Mouse (Mus musculus): ENCODE data around the gene Galt. TPM values are rescaled to one million over a fixed set of nuclear protein-coding genes. Genes with fewer than 3 reads are reported as not detected.
A peak's percentile ranks its signal among the peaks of the same experiment; 100 is the strongest.

Gene Galt
- polyA plus RNA-seq, 1 experiment from 2014 or later, result 22.5 TPM

DNA sequence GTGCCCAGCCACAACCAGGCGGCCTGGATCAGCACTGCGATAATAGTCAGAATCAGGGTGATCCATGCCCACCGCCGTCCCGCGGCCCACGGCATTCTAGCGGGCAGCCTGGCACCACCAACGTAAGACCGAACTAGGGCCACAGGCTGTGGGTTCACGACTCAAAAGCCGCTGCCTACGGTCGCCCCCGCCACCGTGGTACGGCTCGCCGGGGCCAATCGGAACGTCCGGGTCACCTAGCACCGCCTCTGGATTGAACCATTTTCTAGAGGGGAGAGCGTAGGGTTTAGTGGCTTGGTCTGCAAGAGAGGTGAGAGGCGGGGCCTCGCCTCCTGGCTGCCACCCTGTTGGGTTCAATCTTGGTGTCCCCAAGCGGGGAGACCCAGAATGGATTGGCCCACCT lies 13.9 kb upstream of the Galt start:
- Histone ChIP-seq H3K36me3 (peaks cover 13% of the 10 kb centered on the region), H3K4me2 (peak overlapping the region; percentile 97), H3K4me3 (replicated peaks) (peak overlapping the region; percentile 72), H3K27ac (peak overlapping the region; percentile 72), H3K9me3 (replicated peaks) (peaks cover 4% of the 10 kb centered on the region; the same call in 1 of the 2 replicates), H3K4me1 (replicated peaks) (peaks cover 25% of the 10 kb centered on the region), H3K27me3 (no peaks in the 10 kb centered on the region), H3K9ac (peak overlapping the region; percentile 77)
- under 1% methylated on average over 27 of the region's 27 CpGs for WGBS (ENCODE audit: insufficient replicate concordance)
- ATAC-seq (ENCODE audit: low read depth), result peak; percentile 94
- peak; percentile 90 for DNase-seq

GRCm38 (mm10) chr4:41744131-41744530 lies 10.9 kb upstream of the Galt start:
- no peak overlapping the region for H3K9ac ChIP-seq
- H3K27me3 ChIP-seq, result no peaks in the 10 kb centered on the region
- no peak overlapping the region for H3K27ac ChIP-seq
- H3K4me3 ChIP-seq (replicated peaks), result no peak overlapping the region
- H3K36me3 ChIP-seq, result peaks cover 3% of the 10 kb centered on the region
- DNase-seq (no peak), ATAC-seq (ENCODE audit: low read depth) (no peak)
- peaks cover 25% of the 10 kb centered on the region for H3K4me1 ChIP-seq (replicated peaks)
- 48% methylated on average over 2 of the region's 2 CpGs for WGBS (ENCODE audit: insufficient replicate concordance)
- H3K9me3 ChIP-seq (replicated peaks), result peaks cover 6% of the 10 kb centered on the region; the same call in 1 of the 2 replicates
- H3K4me2 ChIP-seq, result no peak overlapping the region

- Histone ChIP-seq H3K36me3 (no peaks in the 10 kb centered on the region), H3K4me2 (no peak overlapping the region), H3K9ac (no peak overlapping the region), H3K4me1 (replicated peaks) (peaks cover 18% of the 10 kb centered on the region), H3K27me3 (no peaks in the 10 kb centered on the region), H3K4me3 (replicated peaks) (no peak overlapping the region), H3K27ac (no peak overlapping the region), H3K9me3 (replicated peaks) (peaks cover 6% of the 10 kb centered on the region; the same call in 1 of the 2 replicates)
- DNase-seq (no peak), ATAC-seq (ENCODE audit: low read depth) (no peak)
- 58% methylated on average over 1 of the region's 1 CpGs for WGBS (ENCODE audit: insufficient replicate concordance)
These were observed 10.0 kb upstream of the Galt start for GRCm38 (mm10) chr4:41745021-41745420.

GRCm38 (mm10) chr4:41755338-41756305 lies 594 bp downstream of the Galt start, which contains the start of gene Sigmar1:
Sigmar1 (minus strand) TSS chr4:41756157.
- peak; percentile 81 for ATAC-seq (ENCODE audit: low read depth)
- under 1% methylated on average over 57 of the region's 57 CpGs for WGBS (ENCODE audit: insufficient replicate concordance)

GRCm38 (mm10) chr4:41756440-41756839 lies 1.4 kb downstream of the Galt start:
- H3K4me1 ChIP-seq (replicated peaks), result peaks cover 42% of the 10 kb centered on the region
- DNase-seq, result no peak
- no peaks in the 10 kb centered on the region for H3K9me3 ChIP-seq (replicated peaks)
- peak overlapping the region; percentile 92 for H3K4me2 ChIP-seq
- ATAC-seq (ENCODE audit: low read depth), result no peak
- 69% methylated on average over 8 of the region's 8 CpGs for WGBS (ENCODE audit: insufficient replicate concordance)
- peak overlapping the region; percentile 78 for H3K4me3 ChIP-seq (replicated peaks)
- peak overlapping the region; percentile 83 for H3K9ac ChIP-seq
- no peak overlapping the region for H3K27ac ChIP-seq
- peaks cover 19% of the 10 kb centered on the region; the same call in 1 of the 2 replicates for H3K36me3 ChIP-seq
- H3K27me3 ChIP-seq, result no peaks in the 10 kb centered on the region

More at GRCm38 (mm10) chr4:41755338-41756305, 594 bp downstream of the Galt start, which contains the start of gene Sigmar1:
- H3K4me2 ChIP-seq, result peak within 1 kb of the TSS; percentile 92
- peaks cover 34% of the 10 kb centered on the region for H3K4me1 ChIP-seq (replicated peaks)
- H3K9me3 ChIP-seq (replicated peaks), result no peaks in the 10 kb centered on the region
- H3K9ac ChIP-seq, result peak within 1 kb of the TSS; percentile 83
- peak; percentile 86 for DNase-seq
- H3K4me3 ChIP-seq (replicated peaks), result peak within 1 kb of the TSS; percentile 78
- peaks cover 19% of the 10 kb centered on the region; the same call in 1 of the 2 replicates for H3K36me3 ChIP-seq
- 0 out of 2 replicates have a peak, but pooled peaks cover under 1% of the 10 kb centered on the region for H3K27me3 ChIP-seq
- peak within 1 kb of the TSS; percentile 88 for H3K27ac ChIP-seq

DNA sequence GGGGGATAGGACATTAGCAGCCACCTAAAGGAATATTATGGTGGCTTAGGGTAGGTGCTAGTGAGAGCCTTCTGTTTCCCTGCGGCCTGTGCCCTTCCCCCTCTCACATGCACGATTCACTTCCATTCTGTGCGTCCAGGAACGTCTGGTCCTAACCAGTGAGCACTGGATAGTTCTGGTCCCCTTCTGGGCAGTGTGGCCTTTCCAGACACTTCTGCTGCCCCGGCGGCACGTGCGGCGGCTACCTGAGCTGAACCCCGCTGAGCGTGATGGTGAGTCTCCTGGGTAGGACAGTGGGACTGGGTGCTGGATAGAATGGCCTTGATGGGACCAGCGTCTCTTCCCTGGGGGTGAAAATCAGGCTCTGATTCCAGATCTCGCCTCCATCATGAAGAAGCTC lies 2.3 kb downstream of the Galt start:
- WGBS (ENCODE audit: insufficient replicate concordance), result 85% methylated on average over 13 of the region's 13 CpGs
- DNase-seq (no peak), ATAC-seq (ENCODE audit: low read depth) (no peak)
- Histone ChIP-seq H3K27me3 (no peaks in the 10 kb centered on the region), H3K36me3 (peaks cover 19% of the 10 kb centered on the region; the same call in 1 of the 2 replicates), H3K9ac (no peak overlapping the region), H3K4me3 (replicated peaks) (no peak overlapping the region), H3K4me1 (replicated peaks) (peaks cover 51% of the 10 kb centered on the region), H3K4me2 (no peak overlapping the region), H3K9me3 (replicated peaks) (no peaks in the 10 kb centered on the region), H3K27ac (no peak overlapping the region)

GRCm38 (mm10) chr4:41758021-41758420 lies 3.0 kb downstream of the Galt start:
- Histone ChIP-seq H3K4me3 (replicated peaks) (no peak overlapping the region), H3K4me2 (no peak overlapping the region), H3K4me1 (replicated peaks) (peaks cover 56% of the 10 kb centered on the region), H3K27ac (no peak overlapping the region), H3K27me3 (no peaks in the 10 kb centered on the region), H3K9ac (no peak overlapping the region), H3K36me3 (peaks cover 19% of the 10 kb centered on the region; the same call in 1 of the 2 replicates), H3K9me3 (replicated peaks) (no peaks in the 10 kb centered on the region)
- no peak for DNase-seq
- no peak for ATAC-seq (ENCODE audit: low read depth)
- WGBS (ENCODE audit: insufficient replicate concordance), result 80% methylated on average over 11 of the region's 11 CpGs

DNA sequence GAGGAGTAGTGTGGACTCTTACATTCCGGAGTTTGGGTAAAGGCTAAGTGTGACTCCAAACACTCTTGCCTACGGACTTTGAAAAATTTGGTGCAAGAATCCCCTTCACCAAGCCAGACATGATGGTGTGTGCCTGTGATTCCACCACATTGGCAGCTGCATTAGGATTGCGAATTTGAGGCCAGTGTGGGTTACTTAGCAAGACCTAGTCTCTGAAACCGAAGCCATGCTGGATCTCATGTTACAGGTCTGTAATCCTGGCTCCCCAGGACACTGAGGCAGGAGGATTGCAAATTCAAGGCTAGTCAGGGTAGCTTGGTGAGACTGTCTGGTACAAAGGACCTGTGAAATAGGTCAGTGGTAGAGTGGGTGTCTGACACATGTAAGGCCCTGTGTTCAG lies 3.7 kb downstream of the Galt start:
- Histone ChIP-seq H3K4me2 (no peak overlapping the region), H3K36me3 (peaks cover 19% of the 10 kb centered on the region; the same call in 1 of the 2 replicates), H3K9ac (no peak overlapping the region), H3K27ac (peak overlapping the region; percentile 80), H3K4me3 (replicated peaks) (no peak overlapping the region), H3K9me3 (replicated peaks) (no peaks in the 10 kb centered on the region), H3K27me3 (no peaks in the 10 kb centered on the region), H3K4me1 (replicated peaks) (peaks cover 56% of the 10 kb centered on the region)
- WGBS (ENCODE audit: insufficient replicate concordance), result 85% methylated on average over 4 of the region's 4 CpGs
- ATAC-seq (ENCODE audit: low read depth) (no peak), DNase-seq (no peak)

DNA sequence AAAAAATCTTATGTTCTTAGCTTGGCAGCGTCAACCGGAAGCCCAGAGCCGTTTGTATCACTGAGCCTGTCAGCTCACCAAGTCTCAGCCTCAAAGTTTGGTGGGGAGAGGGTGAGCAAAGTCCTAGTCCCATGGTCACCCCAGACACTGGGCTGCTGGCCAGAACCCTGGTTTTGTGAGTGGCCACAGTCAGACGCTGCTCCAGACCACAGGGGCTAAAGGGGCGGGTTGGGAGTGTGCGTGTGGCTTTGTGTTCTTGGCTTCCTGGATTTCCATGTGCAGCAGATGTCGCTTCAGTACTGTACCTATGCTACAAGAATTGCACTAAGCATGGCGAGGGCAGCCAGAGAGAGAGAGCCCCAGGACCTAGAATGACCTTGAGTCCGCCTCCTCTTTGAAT lies 4.2 kb downstream of the Galt start:
- H3K27me3 ChIP-seq, result no peaks in the 10 kb centered on the region
- H3K9ac ChIP-seq, result no peak overlapping the region
- no peaks in the 10 kb centered on the region for H3K9me3 ChIP-seq (replicated peaks)
- H3K4me2 ChIP-seq, result no peak overlapping the region
- H3K27ac ChIP-seq, result peak overlapping the region; percentile 80
- 73% methylated on average over 9 of the region's 9 CpGs for WGBS (ENCODE audit: insufficient replicate concordance)
- H3K4me1 ChIP-seq (replicated peaks), result peaks cover 56% of the 10 kb centered on the region
- H3K36me3 ChIP-seq, result peaks cover 19% of the 10 kb centered on the region; the same call in 1 of the 2 replicates
- no peak for ATAC-seq (ENCODE audit: low read depth)
- no peak for DNase-seq
- no peak overlapping the region for H3K4me3 ChIP-seq (replicated peaks)

DNA sequence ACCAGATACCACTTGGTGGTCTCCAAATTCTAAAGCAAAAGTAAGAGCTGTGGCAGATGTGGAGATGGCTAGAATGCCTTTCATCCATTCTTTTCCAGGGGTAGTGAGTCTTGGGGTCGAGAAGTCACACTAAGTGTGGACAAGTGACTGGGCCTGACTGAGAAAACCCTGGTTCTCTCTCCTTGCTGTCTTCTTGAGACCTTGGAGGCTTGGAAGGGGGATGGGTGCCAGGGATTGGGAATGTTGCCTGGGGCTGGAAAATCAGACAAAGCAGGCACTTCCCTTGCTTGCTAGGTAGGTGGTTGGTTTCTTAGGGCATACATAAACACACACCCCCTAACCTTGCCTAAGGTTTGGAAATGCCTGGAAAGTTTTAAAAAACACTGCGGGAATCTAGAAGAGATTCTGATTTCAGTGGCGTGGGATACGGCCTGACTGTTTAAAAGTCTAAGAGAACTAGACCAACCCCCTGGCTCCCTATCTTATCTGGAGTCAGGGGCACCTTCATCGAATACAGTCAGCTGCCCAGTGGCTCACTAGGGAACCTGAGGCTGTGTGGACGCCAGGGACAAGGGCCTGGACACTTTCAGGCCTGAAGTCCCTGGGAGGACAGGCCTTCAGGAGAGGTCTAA lies 4.7 kb downstream of the Galt start:
- ATAC-seq (ENCODE audit: low read depth) (peak; percentile 36), DNase-seq (no peak)
- H3K27me3 ChIP-seq, result no peaks in the 10 kb centered on the region
- H3K36me3 ChIP-seq, result peaks cover 19% of the 10 kb centered on the region; the same call in 1 of the 2 replicates
- WGBS (ENCODE audit: insufficient replicate concordance), result 26% methylated on average over 6 of the region's 6 CpGs
- H3K9me3 ChIP-seq (replicated peaks), result no peaks in the 10 kb centered on the region
- peak overlapping the region; percentile 66 for H3K9ac ChIP-seq
- peak overlapping the region; percentile 43 for H3K4me3 ChIP-seq (replicated peaks)
- H3K4me1 ChIP-seq (replicated peaks), result peaks cover 52% of the 10 kb centered on the region
- H3K4me2 ChIP-seq, result peak overlapping the region; percentile 63
- H3K27ac ChIP-seq, result peak overlapping the region; percentile 80

GRCm38 (mm10) chr4:41760288-41760721 lies 5.3 kb downstream of the Galt start:
- no peaks in the 10 kb centered on the region for H3K27me3 ChIP-seq
- peak; percentile 91 for ATAC-seq (ENCODE audit: low read depth)
- H3K4me3 ChIP-seq (replicated peaks), result peak overlapping the region; percentile 43
- H3K9ac ChIP-seq, result peak overlapping the region; percentile 66
- peak; percentile 85 for DNase-seq
- WGBS (ENCODE audit: insufficient replicate concordance), result under 1% methylated on average over 15 of the region's 15 CpGs
- peaks cover 48% of the 10 kb centered on the region for H3K4me1 ChIP-seq (replicated peaks)
- H3K9me3 ChIP-seq (replicated peaks), result no peaks in the 10 kb centered on the region
- H3K36me3 ChIP-seq, result peaks cover 19% of the 10 kb centered on the region; the same call in 1 of the 2 replicates
- peak overlapping the region; percentile 80 for H3K27ac ChIP-seq
- H3K4me2 ChIP-seq, result peak overlapping the region; percentile 63

All from liver, embryonic 13.5 days (tissue).